Mouse (Mus musculus): ENCODE measurements around the gene Igf2bp3.

Gene Igf2bp3

GRCm38 (mm10) chr6:49073304-49074116, 141.2 kb downstream of the Igf2bp3 start, which contains the start of gene Malsu1:
TSS of gene Malsu1 (plus strand) at chr6:49073795.
- peak; percentile 98 for DNase-seq (ENCODE audit: low spot score)

GRCm38 (mm10) chr6:49068361-49068760, 146.4 kb downstream of the Igf2bp3 start:
- no peak for DNase-seq (ENCODE audit: low spot score)

- DNase-seq (ENCODE audit: low spot score): peak; percentile 92
Observed at GRCm38 (mm10) chr6:49057053-49058021, 157.4 kb downstream of the Igf2bp3 start.

- no peak for DNase-seq (ENCODE audit: low spot score)
Observed at GRCm38 (mm10) chr6:49056009-49056408, 158.7 kb downstream of the Igf2bp3 start.

- DNase-seq (ENCODE audit: low spot score): no peak
Observed at GRCm38 (mm10) chr6:49055256-49055733, 159.5 kb downstream of the Igf2bp3 start.

- DNase-seq (ENCODE audit: low spot score): no peak
Observed at GRCm38 (mm10) chr6:49052191-49052590, 162.6 kb downstream of the Igf2bp3 start.

GRCm38 (mm10) chr6:49050677-49051410, 163.9 kb downstream of the Igf2bp3 start:
- DNase-seq (ENCODE audit: low spot score): no peak

- no peak for DNase-seq (ENCODE audit: low spot score)
Observed at GRCm38 (mm10) chr6:49048395-49048794, 166.4 kb downstream of the Igf2bp3 start.

- no peak for DNase-seq (ENCODE audit: low spot score)
Observed at GRCm38 (mm10) chr6:49047848-49048247, 166.9 kb downstream of the Igf2bp3 start.

GRCm38 (mm10) chr6:49046976-49047375, 167.8 kb downstream of the Igf2bp3 start:
- DNase-seq (ENCODE audit: low spot score): no peak

GRCm38 (mm10) chr6:49046502-49046901, 168.3 kb downstream of the Igf2bp3 start:
- DNase-seq (ENCODE audit: low spot score): no peak

- DNase-seq (ENCODE audit: low spot score): peak; percentile 77
Observed at GRCm38 (mm10) chr6:49039470-49040180, 175.1 kb downstream of the Igf2bp3 start.

- DNase-seq (ENCODE audit: low spot score): no peak
Observed at GRCm38 (mm10) chr6:49037268-49037662, 177.5 kb downstream of the Igf2bp3 start.

GRCm38 (mm10) chr6:49036275-49037267, 178.2 kb downstream of the Igf2bp3 start, which contains the start of gene Gpnmb:
TSS of gene Gpnmb (plus strand) at chr6:49036546.
- DNase-seq (ENCODE audit: low spot score): no peak

Measured in adipocyte (in vitro differentiated cells).